Mouse (Mus musculus): ENCODE measurements at regions not wholly inside any gene's neighbourhood (a gene's known extent, or its start where the extent isn't known, plus 50 kb on each side); places are given as distances from the start of the nearest gene placed in this dataset.

DNA sequence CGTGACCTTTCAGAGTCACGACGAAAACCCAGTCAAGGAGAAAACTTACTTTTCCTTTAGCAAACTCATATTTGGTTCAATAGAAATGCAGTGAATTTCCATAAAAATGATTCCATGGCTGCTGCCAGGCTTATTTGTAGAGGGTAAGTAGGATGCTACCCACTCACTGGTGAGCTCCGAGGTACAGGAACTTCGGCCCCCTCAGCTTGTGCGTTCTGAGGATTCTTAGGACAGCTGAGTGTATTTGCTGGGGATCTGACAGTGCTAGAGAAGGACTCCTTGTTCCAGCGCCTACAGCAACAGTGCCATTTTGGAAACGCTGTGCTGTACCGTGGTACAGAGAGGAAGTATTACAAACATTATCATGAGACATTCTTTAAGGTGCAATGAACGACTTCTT, 210.4 kb downstream of the Enc1 start:
- TF ChIP-seq CTCF (IDR thresholded peaks at IDR 0.05; ENCODE audit: low read depth, low read length) (no peak), POLR2A (IDR thresholded peaks at IDR 0.05; ENCODE audit: extremely low read depth, insufficient read depth, low read length) (no peak)

Measured in liver, adult 2 months (tissue).